Mouse (Mus musculus) stomach, embryonic 16.5 days (tissue): ENCODE measurements around the gene Tmod3. TPM values are rescaled to one million over a fixed set of nuclear protein-coding genes. Genes with fewer than 3 reads are reported as not detected.

Experiments
- ATAC-seq: fragments of 200-750 bp; cut with Nextera tagmentation; 2 replicates; pipeline ENCODE4 v1.8.0; 2017; ENCODE audit warnings: moderate number of reproducible peaks, moderate TSS enrichment; ENCODE audit not compliant: insufficient read depth, low FRiP score
- H3K27ac ChIP-seq: fragments of 300-500 bp; sonication (generic); 2 replicates; pipeline ENCODE4 v1.5.1; 2014; ENCODE audit warnings: low read length
- H3K27me3 ChIP-seq: fragments of 300-500 bp; sonication (generic); 2 replicates; pipeline ENCODE4 v1.6.1; 2014; ENCODE audit warnings: low read length, control low read depth, mixed read lengths; ENCODE audit not compliant: control insufficient read depth, insufficient read depth
- H3K36me3 ChIP-seq: fragments of 300-500 bp; sonication (generic); 2 replicates; pipeline ENCODE4 v1.6.1; 2014; ENCODE audit warnings: low read length; ENCODE audit not compliant: control insufficient read depth, insufficient read depth
- H3K4me1 ChIP-seq: fragments of 300-500 bp; sonication (generic); 2 replicates; pipeline ENCODE4 v1.6.1; 2014; ENCODE audit warnings: low read length, control low read depth, mixed read lengths; ENCODE audit not compliant: control insufficient read depth, insufficient read depth
- H3K4me2 ChIP-seq: fragments of 300-500 bp; sonication (generic); 2 replicates; pipeline ENCODE4 v1.6.1; 2014; ENCODE audit warnings: low read depth, low read length, mixed read lengths
- H3K4me3 ChIP-seq: fragments of 300-500 bp; sonication (generic); replicated peaks from 2 replicates; pipeline ENCODE4 v1.5.1; 2014; ENCODE audit warnings: mild to moderate bottlenecking, low read length
- H3K9ac ChIP-seq: fragments of 300-500 bp; sonication (generic); 2 replicates; pipeline ENCODE4 v1.6.1; 2014; ENCODE audit warnings: low read length
- H3K9me3 ChIP-seq: fragments of 300-500 bp; sonication (generic); replicated peaks from 2 replicates; pipeline ENCODE4 v1.6.1; 2016; ENCODE audit warnings: low read length, control low read depth; ENCODE audit not compliant: control insufficient read depth
- WGBS: fragments of 180-500 bp; shearing (Covaris S2); extraction: QIAGEN DNeasy Blood & Tissue Kit; methylation state at CpG from one replicate; pipeline ENCODE4 v1.1.7; 2014; 5-methylcytosine and 5-hydroxymethylcytosine counted together
- polyA plus RNA-seq: library from polyadenylated mRNA; unstranded; fragments of >200 nt; fragmentation: Nextera tagmentation; extraction: Ambion mirVana; gene quantifications from 2 replicates; pipeline ENCODE4 v1.2.1, GENCODE M21; 2015

The Tmod3 gene
- polyA plus RNA-seq, 1 experiment from 2014 or later, result 159 TPM

- Histone ChIP-seq H3K4me3 (no peak overlapping the region), H3K4me2 (no peak overlapping the region), H3K36me3 (no peaks in the 10 kb centered on the region), H3K9ac (no peak overlapping the region), H3K27ac (no peak overlapping the region), H3K9me3 (no peaks in the 10 kb centered on the region), H3K4me1 (no peaks in the 10 kb centered on the region), H3K27me3 (no peaks in the 10 kb centered on the region)
- WGBS, result 75% methylated on average over 15 of the region's 15 CpGs
- ATAC-seq, result no peak
These were observed 30.7 kb upstream of the Tmod3 start for GRCm38 (mm10) chr9:75589850-75590790.

- H3K9me3 ChIP-seq, result no peaks in the 10 kb centered on the region
- H3K9ac ChIP-seq, result no peak overlapping the region
- no peak overlapping the region for H3K27ac ChIP-seq
- H3K27me3 ChIP-seq, result no peaks in the 10 kb centered on the region
- 46% methylated on average over 7 of the region's 7 CpGs for WGBS
- H3K4me2 ChIP-seq, result no peak overlapping the region
- no peaks in the 10 kb centered on the region for H3K4me1 ChIP-seq
- H3K4me3 ChIP-seq, result no peak overlapping the region
- H3K36me3 ChIP-seq, result no peaks in the 10 kb centered on the region
- ATAC-seq, result no peak
These were observed 22.4 kb upstream of the Tmod3 start for GRCm38 (mm10) chr9:75581694-75582350.

GRCm38 (mm10) chr9:75579321-75579720 lies 19.9 kb upstream of the Tmod3 start:
- Histone ChIP-seq H3K27me3 (no peaks in the 10 kb centered on the region), H3K27ac (no peak overlapping the region), H3K9me3 (no peaks in the 10 kb centered on the region), H3K9ac (no peak overlapping the region), H3K36me3 (0 out of 2 replicates have a peak, but pooled peaks cover 3% of the 10 kb centered on the region), H3K4me2 (no peak overlapping the region), H3K4me3 (no peak overlapping the region), H3K4me1 (no peaks in the 10 kb centered on the region)
- no peak for ATAC-seq
- 91% methylated on average over 6 of the region's 6 CpGs for whole genome bisulfite sequencing

- H3K27ac ChIP-seq, result no peak overlapping the region
- ATAC-seq, result no peak
- 0 out of 2 replicates have a peak, but pooled peaks cover 1% of the 10 kb centered on the region for H3K36me3 ChIP-seq
- H3K9ac ChIP-seq, result no peak overlapping the region
- H3K27me3 ChIP-seq, result no peaks in the 10 kb centered on the region
- no peaks in the 10 kb centered on the region for H3K4me1 ChIP-seq
- 68% methylated on average over 5 of the region's 5 CpGs for whole genome bisulfite sequencing
- H3K4me2 ChIP-seq, result no peak overlapping the region
- no peaks in the 10 kb centered on the region for H3K9me3 ChIP-seq
- H3K4me3 ChIP-seq, result no peak overlapping the region
These were observed 11.8 kb upstream of the Tmod3 start for GRCm38 (mm10) chr9:75571036-75571942.

GRCm38 (mm10) chr9:75568399-75568798 lies 8.9 kb upstream of the Tmod3 start:
- H3K36me3 ChIP-seq, result no peaks in the 10 kb centered on the region
- H3K27ac ChIP-seq, result no peak overlapping the region
- H3K9me3 ChIP-seq, result no peaks in the 10 kb centered on the region
- H3K27me3 ChIP-seq, result no peaks in the 10 kb centered on the region
- no peak overlapping the region for H3K4me2 ChIP-seq
- WGBS, result 95% methylated on average over 6 of the region's 6 CpGs
- H3K4me3 ChIP-seq, result no peak overlapping the region
- no peak for ATAC-seq
- H3K9ac ChIP-seq, result no peak overlapping the region
- H3K4me1 ChIP-seq, result no peaks in the 10 kb centered on the region

GRCm38 (mm10) chr9:75564892-75565291 lies 5.4 kb upstream of the Tmod3 start:
- Histone ChIP-seq H3K9ac (no peak overlapping the region), H3K4me3 (no peak overlapping the region), H3K27ac (no peak overlapping the region), H3K27me3 (no peaks in the 10 kb centered on the region), H3K4me2 (no peak overlapping the region), H3K9me3 (no peaks in the 10 kb centered on the region), H3K4me1 (peaks cover 5% of the 10 kb centered on the region; the same call in 1 of the 2 replicates), H3K36me3 (no peaks in the 10 kb centered on the region)
- ATAC-seq, result no peak
- WGBS, result 83% methylated on average over 6 of the region's 6 CpGs

- H3K9me3 ChIP-seq, result no peaks in the 10 kb centered on the region
- H3K36me3 ChIP-seq, result no peaks in the 10 kb centered on the region
- H3K9ac ChIP-seq, result no peak overlapping the region
- no peak overlapping the region for H3K27ac ChIP-seq
- peaks cover 6% of the 10 kb centered on the region; the same call in 1 of the 2 replicates for H3K4me1 ChIP-seq
- WGBS, result 64% methylated on average over 6 of the region's 6 CpGs
- H3K4me3 ChIP-seq, result no peak overlapping the region
- no peak overlapping the region for H3K4me2 ChIP-seq
- H3K27me3 ChIP-seq, result no peaks in the 10 kb centered on the region
- ATAC-seq, result no peak
These were observed 4.2 kb upstream of the Tmod3 start for GRCm38 (mm10) chr9:75563622-75564021.

GRCm38 (mm10) chr9:75563176-75563575 lies 3.7 kb upstream of the Tmod3 start:
- Histone ChIP-seq H3K27me3 (no peaks in the 10 kb centered on the region), H3K9me3 (no peaks in the 10 kb centered on the region), H3K27ac (no peak overlapping the region), H3K9ac (no peak overlapping the region), H3K36me3 (no peaks in the 10 kb centered on the region), H3K4me2 (no peak overlapping the region), H3K4me1 (peaks cover 6% of the 10 kb centered on the region; the same call in 1 of the 2 replicates), H3K4me3 (no peak overlapping the region)
- no peak for ATAC-seq
- 66% methylated on average over 2 of the region's 2 CpGs for WGBS
